Mouse (Mus musculus) lung, postnatal 0 days (tissue): ENCODE data around the gene Immp2l. TPM values are rescaled to one million over a fixed set of nuclear protein-coding genes. Genes with fewer than 3 reads are reported as not detected.
"Not testable (repeated sequence)": the region's sequence is repeated elsewhere in the genome, so short reads cannot be mapped to it uniquely, and the experiment has no call there.

Source experiments
- ATAC-seq: fragments of 200-750 bp; cut with Nextera tagmentation; 2 replicates; pipeline ENCODE4 v1.8.0; 2017; ENCODE audit warnings: moderate library complexity
- DNase-seq: peaks from one replicate; pipeline ENCODE4 v3.0.0-alpha.2; 2016; ENCODE audit warnings: low spot score
- H3K27ac ChIP-seq: fragments of 300-500 bp; sonication (generic); 2 replicates; pipeline ENCODE4 v1.5.1; 2014; ENCODE audit warnings: antibody characterized with exemption, mild to moderate bottlenecking, low read length, mixed read lengths
- H3K27me3 ChIP-seq: fragments of 300-500 bp; sonication (generic); replicated peaks from 2 replicates; pipeline ENCODE4 v1.6.1; 2014; ENCODE audit warnings: low read length, mixed read lengths; ENCODE audit not compliant: insufficient read depth
- H3K36me3 ChIP-seq: fragments of 300-500 bp; sonication (generic); 2 replicates; pipeline ENCODE4 v1.6.1; 2014; ENCODE audit warnings: low read length, mixed read lengths; ENCODE audit not compliant: insufficient read depth
- H3K4me1 ChIP-seq: fragments of 300-500 bp; sonication (generic); 2 replicates; pipeline ENCODE4 v1.6.1; 2014; ENCODE audit warnings: antibody characterized with exemption, low read depth, low read length, mixed read lengths; ENCODE audit not compliant: insufficient read depth
- H3K4me2 ChIP-seq: fragments of 300-500 bp; sonication (generic); replicated peaks from 2 replicates; pipeline ENCODE4 v1.6.1; 2014; ENCODE audit warnings: low read depth, mild to moderate bottlenecking, low read length, moderate library complexity, mixed read lengths
- H3K4me3 ChIP-seq: fragments of 300-500 bp; sonication (generic); 2 replicates; pipeline ENCODE4 v1.5.1; 2014; ENCODE audit warnings: low read depth, low read length
- H3K9ac ChIP-seq: fragments of 300-500 bp; sonication (generic); replicated peaks from 2 replicates; pipeline ENCODE4 v1.6.1; 2014; ENCODE audit warnings: low read depth, mild to moderate bottlenecking
- H3K9me3 ChIP-seq: fragments of 300-500 bp; sonication (generic); 2 replicates; pipeline ENCODE4 v1.6.1; 2016; ENCODE audit warnings: low read length, mixed read lengths
- CTCF ChIP-seq: IDR thresholded peaks from 2 replicates; pipeline ENCODE4 v1.5.1; 2016; ENCODE audit warnings: antibody characterized with exemption, mild to moderate bottlenecking
- EP300 ChIP-seq: IDR thresholded peaks from 2 replicates; pipeline ENCODE4 v1.6.1; 2016; ENCODE audit warnings: antibody characterized with exemption, mild to moderate bottlenecking, control low read depth
- WGBS: fragments of 180-500 bp; shearing (Covaris S2); extraction: QIAGEN DNeasy Blood & Tissue Kit; methylation state at CpG from one replicate; pipeline ENCODE4 v1.1.7; 2014; 5-methylcytosine and 5-hydroxymethylcytosine counted together
- polyA plus RNA-seq: library from polyadenylated mRNA; unstranded; fragments of >200 nt; fragmentation: Nextera tagmentation; extraction: Ambion mirVana; gene quantifications from 2 replicates; pipeline ENCODE4 v1.2.1, GENCODE M21; 2015

Immp2l gene
- polyA plus RNA-seq, 1 experiment from 2014 or later = 5.2 TPM

- TF ChIP-seq CTCF = no peak
- no peak for TF ChIP-seq EP300
- H3K9ac ChIP-seq = no peak overlapping the region
- H3K9me3 ChIP-seq = no peaks in the 10 kb centered on the region
- ATAC-seq (no peak), DNase-seq (no peak)
- H3K4me2 ChIP-seq = no peak overlapping the region
- no peak overlapping the region for H3K4me3 ChIP-seq
- no peak overlapping the region for H3K27ac ChIP-seq
- no peaks in the 10 kb centered on the region for H3K27me3 ChIP-seq
- WGBS = 70% methylated on average over 4 of the region's 4 CpGs
- no peaks in the 10 kb centered on the region for H3K36me3 ChIP-seq
- no peaks in the 10 kb centered on the region for H3K4me1 ChIP-seq
Measured at GRCm38 (mm10) chr12:40985791-40986190, 38.1 kb upstream of the Immp2l start.

- TF ChIP-seq EP300 (no peak), CTCF (no peak)
- ATAC-seq = no peak
- DNase-seq = no peak
- no peak overlapping the region for H3K9ac ChIP-seq
- no peak overlapping the region for H3K4me2 ChIP-seq
- no peaks in the 10 kb centered on the region for H3K36me3 ChIP-seq
- 86% methylated on average over 9 of the region's 9 CpGs for WGBS
- no peak overlapping the region for H3K27ac ChIP-seq
- no peaks in the 10 kb centered on the region for H3K27me3 ChIP-seq
- no peak overlapping the region for H3K4me3 ChIP-seq
- H3K9me3 ChIP-seq = no peaks in the 10 kb centered on the region
- no peaks in the 10 kb centered on the region for H3K4me1 ChIP-seq
Measured at GRCm38 (mm10) chr12:40988311-40989065, 35.4 kb upstream of the Immp2l start.

- Histone ChIP-seq H3K9me3 (no peaks in the 10 kb centered on the region), H3K36me3 (no peaks in the 10 kb centered on the region), H3K27ac (no peak overlapping the region), H3K27me3 (no peaks in the 10 kb centered on the region), H3K9ac (no peak overlapping the region), H3K4me3 (no peak overlapping the region), H3K4me1 (no peaks in the 10 kb centered on the region), H3K4me2 (no peak overlapping the region)
- WGBS = 88% methylated on average over 4 of the region's 4 CpGs
- DNase-seq = no peak
- no peak for ATAC-seq
- no peak for TF ChIP-seq CTCF
- TF ChIP-seq EP300 = no peak
Measured at GRCm38 (mm10) chr12:40991647-40992046, 32.2 kb upstream of the Immp2l start.

- DNase-seq, H3K27ac ChIP-seq, H3K4me1 ChIP-seq, H3K4me3 ChIP-seq, H3K27me3 ChIP-seq, ATAC-seq, H3K36me3 ChIP-seq, H3K4me2 ChIP-seq, H3K9me3 ChIP-seq, H3K9ac ChIP-seq: not testable (repeated sequence)
- 67% methylated on average over 1 of the region's 1 CpGs for WGBS
Measured at GRCm38 (mm10) chr12:40992237-40992636, 31.7 kb upstream of the Immp2l start.

GRCm38 (mm10) chr12:40994846-40995245 lies 29.0 kb upstream of the Immp2l start:
- 90% methylated on average over 2 of the region's 2 CpGs for WGBS
- no peak overlapping the region for H3K4me3 ChIP-seq
- no peak overlapping the region for H3K4me2 ChIP-seq
- H3K36me3 ChIP-seq = no peaks in the 10 kb centered on the region
- no peak for ATAC-seq
- no peaks in the 10 kb centered on the region for H3K27me3 ChIP-seq
- no peak overlapping the region for H3K27ac ChIP-seq
- no peak overlapping the region for H3K9ac ChIP-seq
- TF ChIP-seq EP300 = no peak
- no peak for TF ChIP-seq CTCF
- no peaks in the 10 kb centered on the region for H3K4me1 ChIP-seq
- DNase-seq = no peak
- no peaks in the 10 kb centered on the region for H3K9me3 ChIP-seq

GRCm38 (mm10) chr12:40995618-40996370 lies 28.1 kb upstream of the Immp2l start:
- H3K36me3 ChIP-seq = no peaks in the 10 kb centered on the region
- H3K27ac ChIP-seq = no peak overlapping the region
- H3K4me2 ChIP-seq = no peak overlapping the region
- no peak overlapping the region for H3K9ac ChIP-seq
- H3K4me3 ChIP-seq = no peak overlapping the region
- no peaks in the 10 kb centered on the region for H3K27me3 ChIP-seq
- ATAC-seq (no peak), DNase-seq (no peak)
- H3K9me3 ChIP-seq = no peaks in the 10 kb centered on the region
- WGBS = 64% methylated on average over 9 of the region's 9 CpGs
- TF ChIP-seq CTCF = no peak
- no peak for TF ChIP-seq EP300
- no peaks in the 10 kb centered on the region for H3K4me1 ChIP-seq
